In the genomic region with DNA sequence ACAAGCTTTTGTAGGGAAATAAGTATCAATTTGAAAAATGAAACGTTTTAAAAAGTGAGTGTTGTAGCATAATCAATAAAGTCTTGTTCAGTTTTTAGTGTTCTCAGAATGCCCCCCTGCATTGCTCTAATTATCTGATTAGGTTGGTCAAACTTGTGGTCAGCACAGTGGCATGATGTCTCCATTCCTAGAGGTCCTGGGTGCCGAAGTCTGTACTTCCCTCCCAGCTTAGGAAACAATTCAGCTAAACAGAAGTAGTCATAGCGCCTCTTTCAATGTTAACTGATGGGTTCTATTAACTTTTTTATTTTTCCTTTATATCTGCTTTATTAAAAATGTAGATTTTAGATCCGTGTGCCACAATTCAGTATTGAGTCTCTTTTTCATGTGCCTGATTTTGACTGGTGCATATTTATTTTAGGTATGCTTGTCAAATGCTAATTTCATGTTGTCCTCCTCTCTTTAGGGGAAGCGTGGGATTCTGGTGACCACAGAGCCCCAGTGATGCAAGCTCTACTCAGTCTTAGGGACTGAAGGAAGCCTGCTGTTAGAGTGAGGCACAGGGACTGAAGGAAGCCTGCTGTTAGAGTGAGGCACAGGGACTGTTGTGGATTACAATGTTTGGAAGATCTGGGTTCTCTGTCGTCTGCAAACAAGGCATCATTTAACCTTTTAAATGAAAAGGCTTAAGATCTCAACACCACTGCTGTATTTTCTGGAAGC, we compare ENCODE assay signal across 13 mouse cellular contexts.
DNase-seq lines count a peak whose midpoint lies in the region; ATAC-seq and TF ChIP-seq lines count a peak whose summit lies in the region.
"Had no signal": no experiment of that assay in that cellular context is flagged by ENCODE, and none has a peak within 500 bp of the region (broad histone marks: within the 10 kb centered on the region; RNA-seq: fewer than 3 reads in every experiment).

No protein-coding gene starts in this region.

- H3K27me3 ChIP-seq in forebrain, embryonic 16.5 days (replicated peaks; ENCODE audit: control insufficient read depth, insufficient read depth, low read length) = no peaks in the 10 kb centered on the region
- no peaks in the 10 kb centered on the region for H3K27me3 ChIP-seq in forebrain, embryonic 14.5 days (replicated peaks; ENCODE audit: control insufficient read depth, insufficient read depth, low read length)
- no peaks in the 10 kb centered on the region for H3K27me3 ChIP-seq in kidney, postnatal 0 days (ENCODE audit: insufficient read depth, low read length)
- H3K27me3 ChIP-seq in kidney, adult 2 months (replicated peaks; ENCODE audit: control insufficient read depth, insufficient read depth, low read length) = no peaks in the 10 kb centered on the region
- H3K27me3 ChIP-seq in hindbrain, postnatal 0 days (ENCODE audit: insufficient read depth, low read length) = no peaks in the 10 kb centered on the region

- H3K9ac ChIP-seq in forebrain, embryonic 16.5 days (replicated peaks; ENCODE audit: low read depth, low read length) = no peak overlapping the region
- no peak overlapping the region for H3K9ac ChIP-seq in forebrain, embryonic 14.5 days (ENCODE audit: low read length)
- no peak overlapping the region for H3K9ac ChIP-seq in kidney, postnatal 0 days (ENCODE audit: low read depth, low read length)
- H3K9ac ChIP-seq in hindbrain, postnatal 0 days (replicated peaks; ENCODE audit: low read length) = no peak overlapping the region; the same call in 1 of the 2 replicates

- no peak overlapping the region for H3K27ac ChIP-seq in forebrain, embryonic 16.5 days (ENCODE audit: low read length)
- no peak overlapping the region for H3K27ac ChIP-seq in forebrain, embryonic 14.5 days (ENCODE audit: low read depth, low read length)
- H3K27ac ChIP-seq in kidney, postnatal 0 days = no peak overlapping the region
- H3K27ac ChIP-seq in kidney, adult 2 months (ENCODE audit: insufficient read depth, low read depth, low read length) = no peak overlapping the region
- H3K27ac ChIP-seq in hindbrain, postnatal 0 days = 0 out of 2 replicates have a peak overlapping the region, but pooled peaks have one; percentile 62

- no peak for DNase-seq in forebrain, embryonic 14.5 days (ENCODE audit: low spot score)
- no peak for DNase-seq in kidney, postnatal 0 days (ENCODE audit: low spot score)
- DNase-seq in kidney, adult 2 months = no peak
- peak; percentile 40 for DNase-seq in 416B (ENCODE audit: low read depth)
- DNase-seq in hindbrain, postnatal 0 days (ENCODE audit: low spot score) = no peak
- DNase-seq in adipocyte (ENCODE audit: low spot score) = no peak
- no peak for DNase-seq in adrenal gland, adult 18-20 months (ENCODE audit: low spot score in 2 of 2)
- DNase-seq: adrenal gland, postnatal 25 days; B cell, adult 2 months; gastrocnemius, postnatal 25 days; kidney, adult 18-20 months; thymus, postnatal 36 days had no signal

- no peak for TF ChIP-seq CTCF in kidney, postnatal 0 days (IDR thresholded peaks at IDR 0.05; ENCODE audit: low read depth)
- no peak for TF ChIP-seq CTCF in kidney, adult 2 months (conservative IDR thresholded peaks at IDR 0.05; ENCODE audit: insufficient read depth, insufficient read length, low read depth, low read length)
- TF ChIP-seq CTCF in hindbrain, postnatal 0 days (IDR thresholded peaks at IDR 0.05; ENCODE audit: low read depth) = no peak

- WGBS in forebrain, embryonic 16.5 days = 74% methylated on average over 6 of the region's 6 CpGs
- WGBS in forebrain, embryonic 14.5 days = 78% methylated on average over 6 of the region's 6 CpGs
- WGBS in kidney, postnatal 0 days = 82% methylated on average over 6 of the region's 6 CpGs
- 80% methylated on average over 6 of the region's 6 CpGs for whole genome bisulfite sequencing in kidney, adult 2 months
- WGBS in hindbrain, postnatal 0 days = 67% methylated on average over 6 of the region's 6 CpGs

- H3K4me3 ChIP-seq in forebrain, embryonic 16.5 days (replicated peaks; ENCODE audit: low read length) = no peak overlapping the region; the same call in 1 of the 2 replicates
- no peak overlapping the region for H3K4me3 ChIP-seq in forebrain, embryonic 14.5 days (ENCODE audit: low read depth, low read length)
- H3K4me3 ChIP-seq in kidney, postnatal 0 days (replicated peaks; ENCODE audit: low read depth, low read length) = no peak overlapping the region
- no peak overlapping the region for H3K4me3 ChIP-seq in kidney, adult 2 months (ENCODE audit: insufficient read depth, low read depth, low read length)
- H3K4me3 ChIP-seq in hindbrain, postnatal 0 days (ENCODE audit: low read length) = peak overlapping the region; percentile 26

- no peaks in the 10 kb centered on the region for H3K36me3 ChIP-seq in forebrain, embryonic 16.5 days (ENCODE audit: control insufficient read depth, insufficient read depth)
- H3K36me3 ChIP-seq in forebrain, embryonic 14.5 days (ENCODE audit: control insufficient read depth, insufficient read depth, low read length) = peaks cover 6% of the 10 kb centered on the region; the same call in 1 of the 2 replicates
- H3K36me3 ChIP-seq in kidney, postnatal 0 days (ENCODE audit: insufficient read depth, low read length) = 0 out of 2 replicates have a peak, but pooled peaks cover 15% of the 10 kb centered on the region
- no peaks in the 10 kb centered on the region for H3K36me3 ChIP-seq in kidney, adult 2 months (ENCODE audit: control insufficient read depth, insufficient read depth, low read length)
- no peaks in the 10 kb centered on the region for H3K36me3 ChIP-seq in hindbrain, postnatal 0 days (ENCODE audit: insufficient read depth, low read length)

- no peak for TF ChIP-seq POLR2A in kidney, adult 2 months (IDR thresholded peaks at IDR 0.05; ENCODE audit: low read depth, low read length)

- no peak for ATAC-seq in forebrain, embryonic 16.5 days
- no peak for ATAC-seq in forebrain, embryonic 14.5 days
- no peak for ATAC-seq in kidney, postnatal 0 days (replicated peaks; ENCODE audit: low FRiP score, low read depth)
- ATAC-seq in hindbrain, postnatal 0 days = no peak

- H3K9me3 ChIP-seq in forebrain, embryonic 16.5 days (ENCODE audit: control insufficient read depth, low read length) = no peaks in the 10 kb centered on the region
- H3K9me3 ChIP-seq in forebrain, embryonic 14.5 days (replicated peaks; ENCODE audit: control insufficient read depth, low read length) = no peaks in the 10 kb centered on the region
- no peaks in the 10 kb centered on the region for H3K9me3 ChIP-seq in kidney, postnatal 0 days (replicated peaks; ENCODE audit: low read length)
- H3K9me3 ChIP-seq in hindbrain, postnatal 0 days (ENCODE audit: low read length) = no peaks in the 10 kb centered on the region

- peaks cover 14% of the 10 kb centered on the region for H3K4me1 ChIP-seq in forebrain, embryonic 16.5 days (replicated peaks; ENCODE audit: control insufficient read depth, insufficient read depth, low read length)
- peaks cover 6% of the 10 kb centered on the region for H3K4me1 ChIP-seq in forebrain, embryonic 14.5 days (ENCODE audit: control insufficient read depth, insufficient read depth, low read length)
- H3K4me1 ChIP-seq in kidney, postnatal 0 days (replicated peaks; ENCODE audit: insufficient read depth, low read length) = no peaks in the 10 kb centered on the region
- peaks cover 6% of the 10 kb centered on the region for H3K4me1 ChIP-seq in kidney, adult 2 months (ENCODE audit: control insufficient read depth, insufficient read depth, low read length)
- 0 out of 2 replicates have a peak, but pooled peaks cover under 1% of the 10 kb centered on the region for H3K4me1 ChIP-seq in hindbrain, postnatal 0 days (ENCODE audit: insufficient read depth, low read length)

- peak overlapping the region; percentile 62 for H3K4me2 ChIP-seq in forebrain, embryonic 16.5 days (ENCODE audit: low read length)
- H3K4me2 ChIP-seq in forebrain, embryonic 14.5 days (ENCODE audit: low read length) = no peak overlapping the region; the same call in 1 of the 2 replicates
- peak overlapping the region; percentile 42; the same call in 1 of the 2 replicates for H3K4me2 ChIP-seq in kidney, postnatal 0 days (ENCODE audit: low read length)
- H3K4me2 ChIP-seq in hindbrain, postnatal 0 days (ENCODE audit: low read depth, low read length) = peak overlapping the region; percentile 54
